ENCODE assay signal across 8 mouse cellular contexts in genomic region chr16:22429377-22429776, GRCm38 (mm10). TPM values are rescaled to one million over a fixed set of nuclear protein-coding genes. Genes with fewer than 3 reads are reported as not detected.
A peak's percentile ranks its signal among the peaks of the same experiment; 100 is the strongest.
DNase-seq lines count a peak whose midpoint lies in the region; ATAC-seq and TF ChIP-seq lines count a peak whose summit lies in the region.

No protein-coding gene starts in this region.

- no peaks in the 10 kb centered on the region for H3K9me3 ChIP-seq in forebrain, embryonic 10.5 days
- H3K9me3 ChIP-seq in limb, embryonic 13.5 days, result no peaks in the 10 kb centered on the region

- peaks cover 55% of the 10 kb centered on the region for H3K4me1 ChIP-seq in forebrain, embryonic 10.5 days
- peaks cover 42% of the 10 kb centered on the region for H3K4me1 ChIP-seq in limb, embryonic 13.5 days
- H3K4me1 ChIP-seq in small intestine, adult 2 months (ENCODE audit: control insufficient read depth, insufficient read depth, insufficient read length, low read length), result no peaks in the 10 kb centered on the region

- TF ChIP-seq CTCF in left cerebral cortex, adult 2 months (IDR thresholded peaks at IDR 0.05), result no peak
- no peak for TF ChIP-seq CTCF in small intestine, adult 2 months (IDR thresholded peaks at IDR 0.05; ENCODE audit: extremely low read depth, insufficient read length, insufficient replicate concordance, low read depth, low read length)

- H3K9ac ChIP-seq in limb, embryonic 13.5 days, result no peak overlapping the region

- no peak overlapping the region for H3K4me3 ChIP-seq in left cerebral cortex, adult 2 months
- H3K4me3 ChIP-seq in forebrain, embryonic 10.5 days, result peak overlapping the region; percentile 42
- peak overlapping the region; percentile 12; the same call in 1 of the 2 replicates for H3K4me3 ChIP-seq in limb, embryonic 13.5 days
- H3K4me3 ChIP-seq in small intestine, adult 2 months (ENCODE audit: low read depth, low read length), result peak overlapping the region; percentile 4; the same call in 1 of the 2 replicates

- peak overlapping the region; percentile 52 for H3K4me2 ChIP-seq in limb, embryonic 13.5 days (replicated peaks)

- no peak for DNase-seq in left cerebral cortex, adult 2 months (ENCODE audit: extremely low spot score in 1 of 2, low spot score in 2 of 2)
- DNase-seq in left cerebral cortex, adult 18-20 months (ENCODE audit: low spot score in 2 of 2), result no peak
- no peak for DNase-seq in forebrain, embryonic 10.5 days (ENCODE audit: extremely low spot score, low spot score)
- DNase-seq in layer of hippocampus, adult 11-12 months (ENCODE audit: low spot score), result no peak
- no peak for DNase-seq in spleen, adult 18-20 months
- DNase-seq in B cell, adult 2 months, result no peak

- H3K27ac ChIP-seq in left cerebral cortex, adult 2 months, result peak overlapping the region; percentile 25; the same call in 1 of the 2 replicates
- H3K27ac ChIP-seq in forebrain, embryonic 10.5 days, result peak overlapping the region; percentile 80
- peak overlapping the region; percentile 84 for H3K27ac ChIP-seq in limb, embryonic 13.5 days
- no peak overlapping the region for H3K27ac ChIP-seq in small intestine, adult 2 months (ENCODE audit: insufficient read depth, low read depth, low read length)

- WGBS in forebrain, embryonic 10.5 days, result 1% methylated on average over 8 of the region's 8 CpGs
- WGBS in limb, embryonic 13.5 days, result 21% methylated on average over 8 of the region's 8 CpGs
- WGBS in small intestine, adult 2 months, result 25% methylated on average over 8 of the region's 8 CpGs

- TF ChIP-seq POLR2A in small intestine, adult 2 months (IDR thresholded peaks at IDR 0.05; ENCODE audit: low read depth, low read length), result no peak

- peaks cover 23% of the 10 kb centered on the region for H3K36me3 ChIP-seq in forebrain, embryonic 10.5 days (replicated peaks)
- H3K36me3 ChIP-seq in limb, embryonic 13.5 days, result peaks cover 18% of the 10 kb centered on the region
- H3K36me3 ChIP-seq in small intestine, adult 2 months (ENCODE audit: control insufficient read depth, insufficient read depth, low read length), result no peaks in the 10 kb centered on the region

- intact Hi-C loops in left cerebral cortex, adult 2 months (cut with DNase I), result no loop called here

- 0 out of 2 replicates have a peak, but pooled peaks have one; percentile 1 for ATAC-seq in limb, embryonic 13.5 days (ENCODE audit: low FRiP score, low read depth)

- H3K27me3 ChIP-seq in forebrain, embryonic 10.5 days (ENCODE audit: poor library complexity, severe bottlenecking), result peaks cover 56% of the 10 kb centered on the region
- H3K27me3 ChIP-seq in limb, embryonic 13.5 days, result no peaks in the 10 kb centered on the region
- no peaks in the 10 kb centered on the region for H3K27me3 ChIP-seq in small intestine, adult 2 months (ENCODE audit: control insufficient read depth, insufficient read depth, low read length)

RNA-seq across cellular contexts. Expression of gene Etv5, which starts 10.1 kb away (rescaled TPM):
- 10 to 100 TPM; 94.7 to 97.5 TPM for total RNA-seq in left cerebral cortex, adult 2 months (2021)
- total RNA-seq in left cerebral cortex, adult 18-20 months (2021), result 100 to 1,000 TPM in 1 of 2 experiments, 10 to 100 TPM in 1; 89.3 to 104 TPM
- polyA plus RNA-seq in forebrain, embryonic 10.5 days (2016; fragmentation: Nextera tagmentation; extraction: Ambion mirVana), result 34.5 and 45.8 TPM in 2 replicates
- 39.3 and 45.8 TPM in 2 replicates for polyA plus RNA-seq in limb, embryonic 13.5 days (2015; fragmentation: Nextera tagmentation; extraction: Ambion mirVana)
- 2.5 TPM in 2 replicates for polyA plus RNA-seq in small intestine, adult 2 months (2012; rRNA removed)

Comparison
In these comparisons a context has a peak if more than half of its experiments do, and no peak if none do; other contexts are left out.
1. RNA of gene Etv5, which starts 10.1 kb away (polyA plus RNA-seq): 34.5 to 45.8 TPM in forebrain, embryonic 10.5 days and 39.3 to 45.8 TPM in limb, embryonic 13.5 days; 2.5 TPM in small intestine, adult 2 months; every median in the first group is over 10 times any median in the second.